Mouse (Mus musculus) brown adipose tissue, adult 24 weeks (tissue): ENCODE measurements around the gene Haao. TPM values are rescaled to one million over a fixed set of nuclear protein-coding genes. Genes with fewer than 3 reads are reported as not detected.
"Not testable (repeated sequence)": the region's sequence is repeated elsewhere in the genome, so short reads cannot be mapped to it uniquely, and the experiment has no call there.

Source experiments
- H3K27ac ChIP-seq: fragments of 200-500 bp; replicated peaks from 2 replicates; pipeline ENCODE4 v1.5.1; 2012; ENCODE audit warnings: low read depth, mild to moderate bottlenecking, low read length
- H3K4me1 ChIP-seq: fragments of 200-500 bp; 2 replicates; pipeline ENCODE4 v1.6.1; 2012; ENCODE audit warnings: low read length, mixed read lengths; ENCODE audit not compliant: control insufficient read depth, insufficient read depth, insufficient read length
- H3K4me3 ChIP-seq: fragments of 200-500 bp; 2 replicates; pipeline ENCODE4 v1.5.1; 2012; ENCODE audit warnings: low read depth, mild to moderate bottlenecking, low read length, moderate library complexity; ENCODE audit not compliant: insufficient read depth
- polyA plus RNA-seq: library from polyadenylated mRNA; stranded (reverse); fragments of >200 nt; gene quantifications from 2 replicates; pipeline ENCODE4 v1.2.4, GENCODE M21; 2012; ENCODE audit not compliant: missing spikeins, insufficient read depth, insufficient read length

Gene Haao
- polyA plus RNA-seq, 1 experiment, result not detected

GRCm38 (mm10) chr17:83879631-83880030 lies 31.9 kb upstream of the Haao start:
- no peak overlapping the region for H3K27ac ChIP-seq
- no peak overlapping the region for H3K4me3 ChIP-seq
- H3K4me1 ChIP-seq, result no peaks in the 10 kb centered on the region

GRCm38 (mm10) chr17:83874610-83875009 lies 26.8 kb upstream of the Haao start:
- Histone ChIP-seq H3K4me3 (no peak overlapping the region), H3K27ac (peak overlapping the region; percentile 62), H3K4me1 (no peaks in the 10 kb centered on the region)

GRCm38 (mm10) chr17:83873363-83874141 lies 25.8 kb upstream of the Haao start:
- Histone ChIP-seq H3K4me1 (no peaks in the 10 kb centered on the region), H3K4me3 (no peak overlapping the region), H3K27ac (peak overlapping the region; percentile 95)

- Histone ChIP-seq H3K4me1 (no peaks in the 10 kb centered on the region), H3K4me3 (peak overlapping the region; percentile 24), H3K27ac (peak overlapping the region; percentile 95)
Measured at GRCm38 (mm10) chr17:83872806-83873348, 25.1 kb upstream of the Haao start.

GRCm38 (mm10) chr17:83871354-83871753 lies 23.6 kb upstream of the Haao start:
- no peak overlapping the region for H3K27ac ChIP-seq
- H3K4me1 ChIP-seq, result no peaks in the 10 kb centered on the region
- no peak overlapping the region for H3K4me3 ChIP-seq

- no peak overlapping the region for H3K27ac ChIP-seq
- H3K4me1 ChIP-seq, result no peaks in the 10 kb centered on the region
- no peak overlapping the region for H3K4me3 ChIP-seq
Measured at GRCm38 (mm10) chr17:83870385-83870784, 22.6 kb upstream of the Haao start.

- Histone ChIP-seq H3K4me1 (no peaks in the 10 kb centered on the region), H3K27ac (no peak overlapping the region), H3K4me3 (no peak overlapping the region)
Measured at GRCm38 (mm10) chr17:83866582-83866981, 18.8 kb upstream of the Haao start.

- Histone ChIP-seq H3K4me3 (no peak overlapping the region), H3K27ac (no peak overlapping the region), H3K4me1 (no peaks in the 10 kb centered on the region)
Measured at GRCm38 (mm10) chr17:83865366-83865765, 17.6 kb upstream of the Haao start.

- peak overlapping the region; percentile 83 for H3K27ac ChIP-seq
Measured at GRCm38 (mm10) chr17:83862134-83862881, 14.5 kb upstream of the Haao start.

GRCm38 (mm10) chr17:83861444-83862133 lies 13.8 kb upstream of the Haao start:
- peak overlapping the region; percentile 88 for H3K4me3 ChIP-seq
- H3K27ac ChIP-seq, result peak overlapping the region; percentile 95
- no peaks in the 10 kb centered on the region for H3K4me1 ChIP-seq

More at GRCm38 (mm10) chr17:83862134-83862881, 14.5 kb upstream of the Haao start:
- Histone ChIP-seq H3K4me3 (peak overlapping the region; percentile 88), H3K4me1 (no peaks in the 10 kb centered on the region)

- Histone ChIP-seq H3K27ac (peak overlapping the region; percentile 95), H3K4me3 (peak overlapping the region; percentile 88)
- H3K4me1 ChIP-seq, result not testable (repeated sequence)
Measured at GRCm38 (mm10) chr17:83860968-83861367, 13.2 kb upstream of the Haao start.

GRCm38 (mm10) chr17:83860224-83860623 lies 12.5 kb upstream of the Haao start:
- Histone ChIP-seq H3K4me3 (no peak overlapping the region), H3K4me1 (no peaks in the 10 kb centered on the region), H3K27ac (no peak overlapping the region)

GRCm38 (mm10) chr17:83859639-83860038 lies 11.9 kb upstream of the Haao start:
- Histone ChIP-seq H3K4me1 (no peaks in the 10 kb centered on the region), H3K4me3 (no peak overlapping the region), H3K27ac (no peak overlapping the region)

GRCm38 (mm10) chr17:83858413-83858812 lies 10.7 kb upstream of the Haao start:
- Histone ChIP-seq H3K27ac (no peak overlapping the region), H3K4me1 (no peaks in the 10 kb centered on the region), H3K4me3 (no peak overlapping the region)

GRCm38 (mm10) chr17:83854284-83854918 lies 6.6 kb upstream of the Haao start:
- H3K27ac ChIP-seq, result no peak overlapping the region

More at GRCm38 (mm10) chr17:83854284-83854918, 6.6 kb upstream of the Haao start:
- Histone ChIP-seq H3K4me3 (no peak overlapping the region), H3K4me1 (no peaks in the 10 kb centered on the region)
